Mouse (Mus musculus): ENCODE measurements around the gene Ccdc88a. TPM values are rescaled to one million over a fixed set of nuclear protein-coding genes. Genes with fewer than 3 reads are reported as not detected.

Ccdc88a gene
- total RNA-seq, 4 experiments from 2014 or later, result 10.8 to 17.4 (median 13.8) TPM

- no peak for DNase-seq
Measured at GRCm38 (mm10) chr11:29548504-29549424, 175.3 kb downstream of the Ccdc88a start.

- no peak for DNase-seq
Measured at GRCm38 (mm10) chr11:29549425-29549778, 175.9 kb downstream of the Ccdc88a start.

Other genes starting within 250 kb of the Ccdc88a start
- 10 to 100 TPM; 37.0 to 49.0 (median 43.5) TPM for gene Pnpt1, start 242.9 kb upstream of the Ccdc88a start, total RNA-seq (2022)
- 100 to 1,000 TPM in 1 of 4 experiments, 10 to 100 TPM in 3; 77.0 to 101 (median 87.0) TPM for gene Ppp4r3b, start 200.8 kb upstream of the Ccdc88a start, total RNA-seq (2022)
- gene Cfap36, start 126.2 kb upstream of the Ccdc88a start, total RNA-seq (2022), result 10 to 100 TPM; 51.1 to 82.6 (median 64.0) TPM
- gene Prorsd1, start 141.4 kb downstream of the Ccdc88a start, total RNA-seq (2022), result 10 to 100 TPM; 25.6 to 32.1 (median 29.9) TPM
- 10 to 100 TPM; 37.4 to 44.0 (median 39.4) TPM for gene Mtif2, start 152.8 kb downstream of the Ccdc88a start, total RNA-seq (2022)
- gene Clhc1, start 174.3 kb downstream of the Ccdc88a start, total RNA-seq (2022), result under 1 TPM; 0.18 to 0.51 (median 0.21) TPM
- gene Rps27a, start 174.5 kb downstream of the Ccdc88a start, total RNA-seq (2022), result 100 to 1,000 TPM; 772 to 918 (median 868) TPM